Mouse (Mus musculus) megakaryocyte progenitor cell, adult 5-6 weeks (primary cell): ENCODE results near the gene Pigk. TPM values are rescaled to one million over a fixed set of nuclear protein-coding genes. Genes with fewer than 3 reads are reported as not detected.

ENCODE experiments used
- ATAC-seq: replicated peaks from 2 replicates; pipeline ENCODE4 v1.8.0; 2016; ENCODE audit warnings: mild to moderate bottlenecking, moderate TSS enrichment, inconsistent platforms; ENCODE audit not compliant: poor library complexity
- total RNA-seq, 2 experiments: library from RNA; stranded (forward) in 1 of 2; stranded (reverse) in 1 of 2; fragments of 157-497, 149-512 nt in 1 of 2; fragments of 200-1000 nt in 1 of 2; gene quantifications; 2 replicates each; pipeline versions ENCODE4 v1.2.3 to v1.2.4; 2015 to 2017

Pigk gene
- total RNA-seq, 2 experiments from 2014 or later = 49.9 to 50.9 TPM

DNA sequence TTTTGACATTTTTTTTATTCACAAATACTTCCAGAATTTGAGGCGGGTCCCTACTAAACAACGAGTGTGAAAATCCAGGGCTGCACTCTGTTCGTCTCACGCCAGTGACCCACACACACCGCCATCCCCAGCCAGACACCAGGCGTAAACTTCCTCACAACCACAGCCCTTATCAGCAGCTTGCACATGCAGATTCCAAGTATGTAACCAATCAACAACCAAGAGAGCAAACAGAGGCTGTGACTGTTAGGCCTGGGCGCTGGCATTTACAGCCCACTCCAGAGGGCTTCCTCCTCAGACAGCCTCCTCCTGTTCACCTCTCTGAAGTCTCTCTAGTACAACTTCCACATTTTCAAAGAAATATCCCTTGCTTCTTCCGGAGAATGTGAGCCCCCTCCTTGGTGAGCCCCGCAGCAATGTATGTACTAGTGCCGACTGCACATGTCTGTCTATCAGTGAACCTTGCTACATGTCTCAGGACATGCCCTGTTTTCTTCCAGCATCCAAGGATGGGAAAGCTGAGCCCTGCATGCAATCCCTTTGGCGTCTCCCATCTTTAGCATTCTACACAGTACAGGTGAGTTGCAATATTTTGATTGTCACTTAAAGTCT is 265.7 kb downstream of the Pigk start:
- peak; percentile 94 for ATAC-seq

DNA sequence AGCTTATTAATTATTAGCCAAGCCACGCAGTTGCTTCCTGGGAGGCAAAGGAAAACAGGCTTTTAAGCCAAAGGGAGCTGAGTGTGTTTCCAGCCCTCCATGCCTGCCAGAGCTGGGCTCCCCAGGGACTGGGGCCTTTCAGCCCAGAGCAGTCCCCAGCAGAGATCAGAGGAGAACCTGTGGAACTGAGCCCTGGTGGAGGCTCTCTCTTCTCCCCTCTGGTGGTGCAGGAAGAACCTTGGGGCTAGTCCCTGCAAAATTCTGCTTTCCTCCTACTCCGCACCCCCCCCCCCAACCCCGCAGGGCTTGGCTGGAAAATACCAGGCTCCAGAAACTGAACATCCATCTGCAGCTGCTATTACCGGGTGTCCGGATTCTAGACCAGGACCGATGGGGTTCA is 266.5 kb downstream of the Pigk start:
- no peak for ATAC-seq

DNA sequence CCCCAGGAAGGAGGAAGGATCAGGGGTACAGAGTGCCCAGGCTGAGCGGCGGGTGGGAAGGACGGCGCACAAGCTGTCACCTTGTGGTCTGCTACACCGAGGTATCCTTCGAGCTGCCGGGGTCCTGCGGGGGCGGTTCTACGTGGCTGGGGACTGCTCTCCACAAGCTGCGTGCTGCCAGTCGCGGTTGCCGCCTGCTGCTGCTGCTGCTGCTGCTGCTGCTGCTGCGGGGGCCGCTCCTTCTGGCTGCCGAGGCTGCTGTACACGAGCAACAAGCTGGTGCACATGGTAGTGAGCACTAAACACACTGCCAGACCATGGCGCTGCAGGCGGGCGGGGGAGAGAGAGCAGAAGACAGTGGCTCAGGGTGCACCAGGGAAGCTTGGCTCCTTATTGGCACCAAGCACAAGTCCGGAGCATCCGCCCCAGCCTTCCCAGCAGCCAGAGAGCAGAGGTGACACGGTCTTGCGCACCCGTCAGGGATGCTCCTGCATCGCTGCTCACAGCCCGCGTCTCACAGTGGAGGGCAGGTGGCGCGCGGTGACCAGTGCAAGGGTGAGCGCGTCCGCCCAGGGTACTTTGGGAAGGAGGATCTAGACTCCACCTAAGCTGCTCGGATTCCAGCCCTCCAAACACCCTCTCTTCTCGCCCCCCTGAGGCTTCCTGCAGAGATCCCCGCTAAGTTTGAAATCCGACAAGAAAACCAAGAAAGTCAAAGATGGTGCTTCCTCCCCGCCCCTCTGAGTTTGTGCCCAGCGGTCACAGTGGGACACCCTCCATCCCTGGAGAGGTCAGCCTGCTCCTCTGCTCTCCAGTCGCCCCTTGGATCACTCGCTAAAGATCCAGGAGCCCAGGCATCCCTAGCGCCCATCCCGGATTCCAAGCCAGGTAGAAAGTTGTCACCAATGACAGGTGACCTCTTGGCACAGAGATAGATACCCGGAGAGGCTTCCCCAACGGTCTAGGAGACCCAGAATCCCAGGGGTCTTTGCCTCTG is 267.4 kb downstream of the Pigk start:
- ATAC-seq = peak; percentile 27

DNA sequence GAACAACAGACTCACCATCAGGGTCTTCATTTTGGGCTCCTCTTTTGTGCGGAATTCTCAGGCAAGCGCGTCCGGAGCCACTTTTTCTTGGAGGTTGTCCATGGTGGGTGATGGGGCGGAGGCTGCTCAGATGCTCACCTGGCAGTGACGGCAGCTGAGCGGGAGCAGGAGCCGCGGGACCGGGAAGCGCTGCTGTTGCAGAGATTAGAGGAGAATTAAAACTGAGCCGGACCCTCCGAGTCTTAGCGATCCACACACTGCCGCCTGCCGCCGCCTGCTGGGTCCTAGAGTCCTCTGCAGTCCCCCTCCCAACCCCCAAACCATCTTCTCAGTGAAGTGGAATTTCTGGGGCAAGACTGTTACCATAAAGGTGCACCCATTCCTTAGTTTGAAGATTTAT is 268.1 kb downstream of the Pigk start, which contains the start of gene St6galnac5:
Gene St6galnac5, minus strand, starts transcription at position 259 of the 400 bp plus-strand sequence.
- no peak; the same call in 1 of the 2 replicates for ATAC-seq

DNA sequence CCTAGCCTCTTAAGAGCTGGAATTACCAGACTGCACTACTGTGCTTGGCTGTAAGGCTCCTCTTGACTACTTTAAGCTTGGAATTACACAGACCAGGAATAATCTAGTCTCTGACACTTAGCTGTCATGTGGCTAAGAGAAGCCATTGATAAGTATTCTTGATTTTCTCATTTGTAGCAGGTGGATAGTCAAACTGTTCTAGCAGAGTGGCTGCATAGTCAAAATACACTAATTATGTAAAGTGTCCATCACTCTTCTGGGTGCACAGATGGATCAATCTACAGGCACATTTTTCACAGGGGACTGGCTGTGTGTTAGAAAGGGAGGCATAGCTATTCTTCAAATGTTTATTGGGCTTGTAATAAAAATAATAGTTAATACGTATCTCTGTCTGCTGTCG is 276.9 kb downstream of the Pigk start:
- no peak for ATAC-seq

DNA sequence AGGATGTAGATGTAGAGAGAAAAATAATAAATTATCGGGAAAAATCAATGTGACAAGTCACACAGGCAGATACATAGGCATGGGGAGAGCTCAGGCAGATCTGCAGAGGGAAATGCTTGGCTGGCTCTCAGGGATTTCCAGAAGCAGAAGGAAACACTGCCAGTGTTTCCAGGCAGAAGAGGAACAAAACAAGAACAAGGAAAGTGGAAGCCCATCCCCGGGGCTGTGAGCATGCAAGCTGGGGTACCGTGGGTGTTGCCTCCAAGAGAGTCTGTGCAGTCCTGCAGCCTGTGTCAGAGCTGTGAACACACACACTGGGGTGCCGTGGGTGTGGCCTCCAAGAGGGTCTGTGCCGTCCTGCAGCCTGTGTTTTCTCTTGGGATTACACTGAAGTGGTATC is 279.7 kb downstream of the Pigk start:
- ATAC-seq = no peak

DNA sequence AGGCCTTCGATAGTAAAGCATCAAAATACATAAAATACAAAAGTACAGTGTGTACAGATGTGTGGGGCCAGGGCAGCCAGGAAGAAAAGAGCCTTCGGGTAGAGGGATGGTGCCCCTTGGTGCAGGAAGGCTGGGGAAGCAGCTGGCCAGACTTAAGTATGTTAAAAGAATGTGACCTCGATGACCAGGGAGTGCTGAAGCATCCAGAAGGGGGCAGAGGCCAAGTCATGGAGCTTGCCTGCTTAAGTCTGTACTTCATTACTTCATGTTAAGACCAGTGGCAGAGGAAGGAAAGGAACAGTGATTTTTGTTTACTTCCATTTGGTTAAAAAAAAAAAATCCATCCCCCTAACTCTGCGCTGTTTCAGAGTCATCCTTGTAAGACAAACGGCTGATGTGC is 284.2 kb downstream of the Pigk start:
- no peak for ATAC-seq

DNA sequence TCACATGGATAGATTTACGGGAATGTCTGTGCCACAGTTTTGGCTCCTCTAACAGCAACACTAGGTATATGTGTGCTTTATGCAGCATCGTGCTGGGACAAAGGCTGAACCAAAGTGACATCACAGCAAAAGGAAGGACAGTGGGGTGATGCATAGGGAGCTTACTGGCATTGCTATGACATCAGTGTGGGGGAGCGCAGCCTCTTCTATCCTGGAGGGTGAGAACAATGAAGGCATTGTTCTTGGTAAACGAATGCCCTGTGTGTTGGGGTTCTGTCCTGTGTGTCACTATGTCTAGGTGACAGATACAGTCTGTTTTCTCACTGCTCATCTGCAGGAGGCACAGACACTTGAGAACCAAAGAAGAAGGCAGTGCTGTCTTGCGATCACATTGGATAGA is 285.0 kb downstream of the Pigk start:
- no peak for ATAC-seq

DNA sequence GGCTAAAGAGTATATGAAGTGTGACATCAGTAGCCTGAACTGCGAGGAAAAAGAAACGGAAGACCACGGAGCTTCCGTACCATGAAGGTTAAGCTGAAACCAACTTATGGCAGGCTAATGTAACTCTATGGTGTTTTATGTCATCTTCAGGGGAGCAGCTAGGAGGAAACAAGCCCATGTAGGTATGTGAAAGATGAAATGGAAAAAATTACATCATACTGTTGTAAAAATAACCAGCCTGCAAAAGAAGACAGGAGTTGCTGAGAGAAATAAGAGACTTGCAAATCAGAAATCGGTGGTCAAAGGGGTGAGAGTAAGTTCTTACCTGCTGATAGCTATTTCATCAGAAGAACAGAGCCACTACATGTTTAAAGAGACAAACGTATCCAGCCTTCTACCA is 293.0 kb downstream of the Pigk start:
- ATAC-seq = no peak

DNA sequence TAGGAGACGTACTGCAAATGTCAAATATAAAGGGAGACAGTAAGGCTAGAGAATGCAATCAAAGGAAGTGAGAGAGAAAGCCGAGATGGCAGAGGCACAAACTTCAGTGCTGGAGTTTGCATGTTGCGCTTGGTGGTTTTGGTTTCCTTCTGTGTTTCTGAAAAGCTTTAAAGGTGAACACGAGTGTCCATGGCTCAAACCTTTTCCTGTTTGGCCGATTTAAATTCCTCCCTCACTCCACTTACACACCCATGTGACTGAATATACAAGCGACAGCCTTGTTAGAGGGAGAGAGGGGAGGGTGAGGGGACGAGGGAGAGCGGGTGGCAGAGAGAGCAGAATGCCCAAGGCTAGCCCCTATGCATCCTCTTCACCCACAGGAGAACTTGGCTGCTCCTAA is 302.5 kb downstream of the Pigk start:
- peak; percentile 26; the same call in 1 of the 2 replicates for ATAC-seq

DNA sequence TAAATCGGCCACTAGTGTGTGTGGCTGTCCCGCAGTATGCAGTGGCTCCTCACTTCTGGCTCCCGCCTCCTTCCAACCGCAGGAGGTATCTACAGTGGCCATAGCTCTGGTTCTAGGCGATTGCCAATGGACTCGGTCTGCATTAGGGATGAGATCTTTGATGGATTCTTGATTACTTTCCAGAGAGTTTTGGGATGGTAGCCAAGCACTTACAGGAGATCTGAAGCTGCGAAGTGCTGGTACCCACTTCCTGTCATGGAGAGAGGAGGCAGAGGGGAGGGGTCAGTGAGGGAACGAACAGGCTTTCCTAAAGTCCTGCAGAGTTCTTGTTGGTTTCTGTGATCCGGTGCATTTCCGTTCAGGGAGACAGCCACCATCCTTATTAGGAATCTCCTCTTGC is 304.2 kb downstream of the Pigk start:
- ATAC-seq = no peak

DNA sequence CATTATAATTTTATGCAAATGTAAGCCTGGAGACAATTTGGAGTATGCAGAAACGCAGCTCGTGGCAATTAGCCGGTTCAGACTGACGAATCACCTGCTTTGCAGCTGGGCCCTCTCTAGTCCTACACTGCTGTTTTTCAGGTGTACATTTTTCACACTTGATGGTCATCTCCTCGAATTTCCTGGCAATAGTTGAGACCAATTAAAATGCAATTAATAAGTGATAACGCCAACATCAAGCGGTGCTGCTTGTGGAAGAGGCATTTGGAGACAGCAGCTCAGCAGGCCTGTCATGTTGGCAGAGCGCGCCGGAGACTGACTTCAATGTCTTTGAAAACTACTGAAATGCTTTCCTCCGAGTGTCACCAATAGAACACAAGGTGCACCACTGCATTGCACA is 310.1 kb downstream of the Pigk start:
- no peak for ATAC-seq

Other genes with a start within 250 kb of the Pigk start
- gene Ak5, start 45.7 kb upstream of the Pigk start, total RNA-seq (2015) = 0.05 TPM in 1 of 2 replicates, not detected in the other
- not detected in 2 replicates for gene Ak5, start 45.7 kb upstream of the Pigk start, total RNA-seq (2017)